Mouse (Mus musculus) hindbrain, embryonic 13.5 days (tissue): ENCODE results near the gene Ppp1r3g. TPM values are rescaled to one million over a fixed set of nuclear protein-coding genes. Genes with fewer than 3 reads are reported as not detected.
"Not testable (repeated sequence)": the region's sequence is repeated elsewhere in the genome, so short reads cannot be mapped to it uniquely, and the experiment has no call there.

ENCODE experiments used
- ATAC-seq: fragments of 200-750 bp; cut with Nextera tagmentation; 2 replicates; pipeline ENCODE4 v1.8.0; 2017; ENCODE audit warnings: moderate TSS enrichment; ENCODE audit not compliant: low FRiP score
- H3K27ac ChIP-seq: fragments of 300-500 bp; sonication (generic); 2 replicates; pipeline ENCODE4 v1.5.1; 2015; ENCODE audit warnings: inconsistent platforms, mild to moderate bottlenecking, moderate library complexity
- H3K27me3 ChIP-seq: fragments of 300-500 bp; sonication (generic); 2 replicates; pipeline ENCODE4 v1.6.1; 2015; ENCODE audit warnings: mild to moderate bottlenecking, inconsistent platforms
- H3K36me3 ChIP-seq: fragments of 300-500 bp; sonication (generic); 2 replicates; pipeline ENCODE4 v1.6.1; 2015; ENCODE audit warnings: mild to moderate bottlenecking, inconsistent platforms
- H3K4me1 ChIP-seq: fragments of 300-500 bp; sonication (generic); replicated peaks from 2 replicates; pipeline ENCODE4 v1.6.1; 2015; ENCODE audit warnings: inconsistent platforms
- H3K4me2 ChIP-seq: fragments of 300-500 bp; sonication (generic); 2 replicates; pipeline ENCODE4 v1.6.1; 2015; ENCODE audit warnings: inconsistent platforms, mild to moderate bottlenecking, moderate library complexity
- H3K4me3 ChIP-seq: fragments of 300-500 bp; sonication (generic); 2 replicates; pipeline ENCODE4 v1.5.1; 2015; ENCODE audit warnings: mild to moderate bottlenecking, inconsistent platforms
- H3K9ac ChIP-seq: fragments of 300-500 bp; sonication (generic); 2 replicates; pipeline ENCODE4 v1.6.1; 2015; ENCODE audit warnings: mild to moderate bottlenecking, inconsistent platforms
- H3K9me3 ChIP-seq: fragments of 300-500 bp; sonication (generic); 2 replicates; pipeline ENCODE4 v1.6.1; 2016; ENCODE audit warnings: inconsistent platforms
- WGBS: fragments of 180-500 bp; shearing (Covaris S2); methylation state at CpG from one replicate; pipeline ENCODE4 v1.1.7; 2015; 5-methylcytosine and 5-hydroxymethylcytosine counted together
- polyA plus RNA-seq: library from polyadenylated mRNA; unstranded; fragments of >200 nt; fragmentation: Nextera tagmentation; extraction: Ambion mirVana; gene quantifications from 2 replicates; pipeline ENCODE4 v1.2.1, GENCODE M21; 2015

The Ppp1r3g gene
- polyA plus RNA-seq, 1 experiment from 2014 or later: 0.40 TPM

DNA sequence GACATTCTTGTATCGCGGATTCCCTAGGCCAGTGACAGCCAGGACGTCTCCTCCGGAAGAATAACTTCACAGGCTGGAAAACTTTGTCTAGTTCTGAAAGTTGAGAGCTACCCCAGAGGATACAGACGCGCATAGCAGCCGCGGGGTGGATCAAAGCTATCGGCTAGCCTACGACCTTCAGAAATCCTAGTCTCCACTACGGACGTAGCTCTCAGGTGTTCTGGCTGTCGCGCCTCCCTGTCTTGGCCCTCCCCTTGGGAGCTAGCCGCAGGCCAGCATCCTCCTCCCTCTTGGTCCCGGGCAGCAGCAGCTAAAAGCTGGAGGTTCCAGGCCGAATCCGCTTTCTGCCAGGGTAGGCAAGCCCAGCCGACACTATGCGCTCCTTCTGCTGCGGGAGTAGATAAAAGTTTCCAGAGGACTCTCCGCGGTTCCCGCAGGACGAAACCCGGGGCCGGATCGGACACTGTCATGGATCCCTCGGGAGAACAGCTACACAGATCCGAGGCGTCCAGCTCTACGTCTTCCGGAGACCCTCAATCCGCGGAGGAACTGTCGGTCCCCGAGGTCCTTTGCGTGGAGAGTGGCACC lies 9.6 kb downstream of the Ppp1r3g start:
- under 1% methylated on average over 38 of the region's 38 CpGs for WGBS
- H3K27me3 ChIP-seq: peaks cover 45% of the 10 kb centered on the region
- H3K36me3 ChIP-seq: no peaks in the 10 kb centered on the region
- peak overlapping the region; percentile 72 for H3K9ac ChIP-seq
- H3K4me1 ChIP-seq: peaks cover 23% of the 10 kb centered on the region
- peak; percentile 55 for ATAC-seq
- peak overlapping the region; percentile 100 for H3K4me2 ChIP-seq
- H3K9me3 ChIP-seq: no peaks in the 10 kb centered on the region
- no peak overlapping the region for H3K27ac ChIP-seq
- H3K4me3 ChIP-seq: peak overlapping the region; percentile 65

DNA sequence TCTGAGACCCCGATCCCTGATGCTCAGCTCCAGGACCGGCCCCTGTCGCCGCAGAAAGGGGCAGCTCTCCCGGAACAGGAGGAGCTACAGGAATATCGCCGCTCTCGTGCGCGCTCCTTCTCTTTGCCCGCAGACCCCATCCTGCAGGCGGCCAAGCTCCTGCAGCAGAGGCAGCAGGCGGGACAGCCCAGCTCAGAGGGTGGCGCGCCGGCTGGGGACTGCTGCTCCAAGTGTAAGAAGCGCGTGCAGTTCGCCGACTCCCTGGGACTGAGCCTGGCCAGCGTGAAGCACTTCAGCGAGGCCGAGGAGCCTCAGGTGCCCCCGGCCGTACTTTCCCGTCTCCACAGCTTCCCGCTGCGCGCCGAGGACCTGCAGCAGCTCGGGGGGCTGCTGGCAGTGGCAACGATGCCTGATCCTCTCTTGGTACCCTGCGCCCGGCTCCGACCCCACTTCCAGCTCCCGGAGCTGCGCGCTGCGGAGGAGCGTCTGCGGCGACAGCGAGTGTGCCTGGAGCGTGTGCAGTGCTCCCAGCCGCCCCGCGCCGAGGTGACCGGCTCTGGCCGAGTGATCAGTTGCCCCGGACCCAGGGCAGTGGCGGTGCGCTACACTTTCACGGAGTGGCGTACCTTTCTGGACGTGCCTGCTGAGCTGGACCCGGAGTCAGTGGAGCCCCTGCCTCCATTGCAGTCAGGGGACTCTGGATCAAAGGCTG lies 10.2 kb downstream of the Ppp1r3g start:
- Histone ChIP-seq H3K4me3 (peak overlapping the region; percentile 65), H3K36me3 (no peaks in the 10 kb centered on the region), H3K9ac (peak overlapping the region; percentile 72), H3K4me1 (peaks cover 23% of the 10 kb centered on the region), H3K27ac (no peak overlapping the region), H3K9me3 (no peaks in the 10 kb centered on the region), H3K27me3 (peaks cover 45% of the 10 kb centered on the region), H3K4me2 (peak overlapping the region; percentile 100)
- peak; percentile 88 for ATAC-seq
- under 1% methylated on average over 57 of the region's 57 CpGs for WGBS

DNA sequence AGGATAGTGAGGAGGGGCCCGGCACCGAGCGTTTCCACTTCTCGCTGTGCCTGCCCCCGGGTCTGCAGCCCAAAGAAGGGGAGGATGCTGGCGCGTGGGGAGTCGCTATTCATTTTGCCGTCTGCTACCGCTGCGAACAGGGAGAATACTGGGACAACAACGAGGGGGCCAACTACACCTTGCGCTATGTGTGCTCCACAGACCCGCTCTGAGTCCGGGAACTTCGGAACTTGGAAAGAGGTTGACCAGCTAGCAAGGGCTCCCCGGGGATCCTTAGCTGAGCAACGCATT lies 10.7 kb downstream of the Ppp1r3g start:
- Histone ChIP-seq H3K4me3 (peak overlapping the region; percentile 65), H3K27me3 (peaks cover 45% of the 10 kb centered on the region), H3K36me3 (no peaks in the 10 kb centered on the region), H3K9ac (peak overlapping the region; percentile 72), H3K4me2 (peak overlapping the region; percentile 100), H3K9me3 (no peaks in the 10 kb centered on the region), H3K4me1 (peaks cover 23% of the 10 kb centered on the region), H3K27ac (no peak overlapping the region)
- ATAC-seq: peak; percentile 2; the same call in 1 of the 2 replicates
- WGBS: under 1% methylated on average over 18 of the region's 18 CpGs

DNA sequence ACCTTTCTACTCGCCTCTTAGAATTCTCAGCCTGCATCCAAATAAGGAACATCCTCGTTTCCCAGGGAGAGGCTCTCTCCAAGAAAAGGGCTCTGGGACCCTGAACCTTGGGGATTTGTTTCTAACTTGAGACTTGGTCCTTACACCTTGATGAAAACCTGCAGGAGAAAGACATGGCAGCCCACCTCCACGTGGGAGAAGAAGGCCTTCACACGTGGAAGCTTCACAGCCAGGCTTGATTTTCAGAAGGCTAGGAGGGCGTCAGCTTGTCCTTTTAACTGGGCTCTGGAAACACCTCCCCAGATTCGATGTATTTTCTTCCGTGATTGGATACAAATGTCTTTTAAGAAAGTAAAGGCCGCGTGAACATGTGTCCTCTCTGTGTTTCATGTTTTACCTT lies 11.2 kb downstream of the Ppp1r3g start:
- H3K27me3 ChIP-seq: peaks cover 45% of the 10 kb centered on the region
- peaks cover 23% of the 10 kb centered on the region for H3K4me1 ChIP-seq
- ATAC-seq: no peak
- peak overlapping the region; percentile 100 for H3K4me2 ChIP-seq
- H3K36me3 ChIP-seq: no peaks in the 10 kb centered on the region
- no peak overlapping the region for H3K27ac ChIP-seq
- H3K9ac ChIP-seq: peak overlapping the region; percentile 72; the same call in 1 of the 2 replicates
- peak overlapping the region; percentile 65 for H3K4me3 ChIP-seq
- H3K9me3 ChIP-seq: no peaks in the 10 kb centered on the region
- 26% methylated on average over 9 of the region's 9 CpGs for WGBS

DNA sequence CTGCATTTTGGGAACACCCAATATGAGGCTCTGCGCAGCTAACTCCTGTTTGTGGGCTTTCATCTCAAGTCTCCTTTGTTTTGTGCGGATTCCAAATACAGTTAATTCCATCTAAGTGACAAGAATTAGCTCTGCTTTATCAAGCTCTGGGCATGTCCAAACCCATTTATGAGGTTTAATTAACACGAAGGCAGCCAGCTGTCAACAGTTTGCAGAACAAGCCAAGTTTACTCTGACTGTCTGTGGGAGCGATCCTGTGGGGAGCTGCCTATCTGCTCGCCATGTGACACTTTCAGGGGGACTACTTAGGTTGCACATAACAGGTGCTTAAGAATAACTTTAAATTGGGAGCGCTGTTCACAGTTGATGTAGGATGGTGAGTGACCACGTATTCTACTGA lies 18.3 kb downstream of the Ppp1r3g start:
- Histone ChIP-seq H3K27ac (no peak overlapping the region), H3K9me3 (no peaks in the 10 kb centered on the region), H3K27me3 (no peaks in the 10 kb centered on the region), H3K4me1 (peaks cover 9% of the 10 kb centered on the region), H3K4me3 (no peak overlapping the region), H3K36me3 (peaks cover 23% of the 10 kb centered on the region), H3K4me2 (no peak overlapping the region), H3K9ac (no peak overlapping the region)
- 93% methylated on average over 7 of the region's 7 CpGs for WGBS
- ATAC-seq: no peak

DNA sequence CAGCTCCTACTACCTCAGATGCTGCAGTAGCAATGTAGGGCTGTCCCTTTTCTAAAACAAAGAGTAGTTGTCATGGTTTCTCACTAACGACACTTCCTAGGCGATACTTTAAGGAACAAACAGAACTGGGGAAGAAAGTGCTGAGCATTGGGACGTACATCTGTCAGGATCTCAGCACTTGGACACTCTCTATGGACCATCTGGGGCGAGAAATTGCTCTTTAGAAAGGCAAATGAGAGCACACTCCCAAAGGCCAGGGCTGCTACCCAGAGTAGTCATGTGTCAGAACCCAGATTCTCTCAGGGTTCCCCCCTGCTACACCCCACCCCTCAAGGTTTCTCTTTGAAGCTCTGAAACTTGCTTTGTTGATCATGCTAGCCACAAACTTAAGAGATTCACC lies 21.8 kb downstream of the Ppp1r3g start:
- H3K9ac ChIP-seq: no peak overlapping the region
- no peaks in the 10 kb centered on the region for H3K27me3 ChIP-seq
- peaks cover 9% of the 10 kb centered on the region for H3K4me1 ChIP-seq
- peaks cover 23% of the 10 kb centered on the region for H3K36me3 ChIP-seq
- 34% methylated on average over 4 of the region's 4 CpGs for WGBS
- H3K27ac ChIP-seq: no peak overlapping the region
- H3K4me2 ChIP-seq: no peak overlapping the region
- H3K4me3 ChIP-seq: no peak overlapping the region
- no peaks in the 10 kb centered on the region for H3K9me3 ChIP-seq
- ATAC-seq: no peak

DNA sequence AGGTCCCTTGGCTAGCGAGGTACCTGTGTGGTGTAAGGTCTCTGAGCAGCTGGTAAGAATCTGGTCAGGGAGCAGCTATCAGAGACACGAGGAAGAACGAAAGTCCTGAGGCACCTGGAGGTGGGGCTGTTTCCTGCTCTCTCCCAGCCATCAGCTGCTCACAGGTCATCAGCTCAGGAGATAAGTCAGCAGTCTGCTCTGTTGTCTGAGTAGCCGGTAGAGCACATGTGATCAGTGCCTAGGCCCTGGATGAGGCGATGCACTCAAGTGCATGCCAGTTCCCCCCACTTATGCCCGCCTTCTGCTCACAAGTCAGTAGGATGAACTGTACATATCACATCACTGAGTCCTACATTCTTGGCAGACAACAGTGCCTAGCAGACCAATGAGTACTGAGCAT lies 24.3 kb downstream of the Ppp1r3g start:
- no peak for ATAC-seq

DNA sequence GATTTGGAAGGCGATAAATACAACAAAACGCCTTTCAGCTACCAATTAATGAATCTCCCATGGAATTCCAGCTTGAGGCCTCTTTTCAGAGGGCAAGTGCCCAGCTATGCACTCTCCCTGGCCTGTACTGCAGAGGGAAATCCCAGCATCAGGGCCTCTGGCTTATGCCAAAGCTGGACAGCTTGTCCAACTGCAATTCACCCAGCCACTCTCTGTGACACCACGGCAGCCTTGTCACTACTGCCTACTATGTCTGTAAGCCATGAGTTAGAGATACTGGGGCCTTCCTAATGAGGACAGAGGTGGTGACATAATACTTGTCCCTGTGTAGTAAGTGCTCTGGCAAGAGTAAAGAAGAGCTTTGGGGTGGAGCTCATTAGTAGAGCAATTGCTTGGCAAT lies 30.7 kb downstream of the Ppp1r3g start:
- Histone ChIP-seq H3K27ac (no peak overlapping the region), H3K27me3 (no peaks in the 10 kb centered on the region), H3K4me1 (no peaks in the 10 kb centered on the region), H3K4me3 (no peak overlapping the region), H3K9me3 (no peaks in the 10 kb centered on the region), H3K36me3 (no peaks in the 10 kb centered on the region), H3K4me2 (no peak overlapping the region), H3K9ac (no peak overlapping the region)
- 81% methylated on average over 3 of the region's 3 CpGs for WGBS
- no peak for ATAC-seq

More for the DNA sequence above, 24.3 kb downstream of the Ppp1r3g start:
- Histone ChIP-seq H3K36me3 (peaks cover 14% of the 10 kb centered on the region; the same call in 1 of the 2 replicates), H3K9me3 (no peaks in the 10 kb centered on the region), H3K4me2 (no peak overlapping the region), H3K27ac (no peak overlapping the region), H3K4me3 (no peak overlapping the region), H3K4me1 (peaks cover 9% of the 10 kb centered on the region), H3K27me3 (no peaks in the 10 kb centered on the region), H3K9ac (no peak overlapping the region)
- 91% methylated on average over 6 of the region's 6 CpGs for WGBS

DNA sequence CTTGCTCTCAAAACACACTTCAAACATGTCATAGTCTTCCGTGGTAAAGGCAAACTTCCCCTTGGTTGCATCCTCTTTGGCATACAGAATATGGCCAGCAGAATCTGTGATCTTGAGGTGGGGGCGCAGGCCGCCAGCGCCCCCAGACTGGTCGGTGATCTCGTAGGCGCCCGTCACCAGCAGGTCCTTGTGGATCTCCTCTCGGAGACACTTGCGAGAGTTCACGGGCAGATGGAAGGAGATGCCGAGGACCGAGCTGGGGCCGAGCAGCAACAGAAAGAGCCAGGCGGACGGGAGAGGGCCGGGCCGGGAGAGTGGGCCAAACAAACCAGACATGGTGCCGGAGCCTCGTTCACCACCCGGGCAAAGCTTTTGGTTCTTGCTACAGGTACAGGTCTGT lies 32.5 kb downstream of the Ppp1r3g start:
- H3K36me3 ChIP-seq, ATAC-seq, H3K9me3 ChIP-seq: not testable (repeated sequence)

DNA sequence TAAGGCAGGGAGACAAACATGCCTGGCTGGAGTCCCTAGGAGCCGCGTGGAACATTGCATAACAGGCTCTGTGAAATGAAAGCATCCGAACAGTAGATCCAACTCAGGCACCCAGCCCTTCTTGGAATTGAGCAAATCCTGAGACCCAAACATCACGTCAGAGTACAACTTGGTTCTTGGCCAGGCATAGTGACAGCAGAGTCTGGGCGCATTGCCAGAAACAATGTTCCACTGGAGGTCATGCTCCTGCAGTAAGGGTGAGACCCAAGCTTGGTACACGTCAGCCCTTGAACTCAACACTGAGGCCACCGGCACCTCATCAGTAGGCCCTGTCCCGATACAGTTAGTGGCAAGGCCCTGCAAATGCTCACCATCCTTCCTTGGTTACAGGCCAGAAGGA lies 35.4 kb downstream of the Ppp1r3g start:
- H3K9me3 ChIP-seq: no peaks in the 10 kb centered on the region
- no peak overlapping the region for H3K4me3 ChIP-seq
- H3K9ac ChIP-seq: no peak overlapping the region
- no peaks in the 10 kb centered on the region for H3K36me3 ChIP-seq
- H3K4me1 ChIP-seq: no peaks in the 10 kb centered on the region
- no peaks in the 10 kb centered on the region for H3K27me3 ChIP-seq
- no peak overlapping the region for H3K4me2 ChIP-seq
- no peak overlapping the region for H3K27ac ChIP-seq
- 75% methylated on average over 8 of the region's 8 CpGs for WGBS
- ATAC-seq: no peak

More for the DNA sequence above, 32.5 kb downstream of the Ppp1r3g start:
- H3K9ac ChIP-seq, H3K4me1 ChIP-seq, H3K27me3 ChIP-seq, H3K4me2 ChIP-seq, H3K4me3 ChIP-seq, H3K27ac ChIP-seq: not testable (repeated sequence)
- WGBS: 98% methylated on average over 21 of the region's 21 CpGs

DNA sequence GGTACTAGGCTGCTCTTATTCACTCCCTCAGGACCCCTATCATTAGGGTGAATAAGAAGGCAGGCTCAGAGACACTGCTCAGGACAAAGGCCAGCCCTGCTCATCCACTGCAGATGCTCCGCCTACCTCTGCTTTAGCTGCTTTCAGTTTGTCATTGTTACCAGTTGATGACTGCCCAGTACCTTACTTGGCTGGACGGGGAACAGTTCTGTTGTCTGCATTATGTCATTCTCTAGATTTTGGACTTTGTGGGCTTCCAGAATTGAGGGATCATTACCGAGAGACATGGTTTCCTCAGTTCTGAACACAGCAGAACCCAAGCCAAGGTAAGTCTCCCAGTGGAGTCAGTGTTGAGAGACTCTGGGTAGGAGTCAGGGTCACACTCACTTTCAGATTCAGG lies 36.6 kb downstream of the Ppp1r3g start:
- no peaks in the 10 kb centered on the region for H3K4me1 ChIP-seq
- no peak overlapping the region for H3K27ac ChIP-seq
- H3K9ac ChIP-seq: no peak overlapping the region
- no peak overlapping the region for H3K4me2 ChIP-seq
- no peak overlapping the region for H3K4me3 ChIP-seq
- no peaks in the 10 kb centered on the region for H3K27me3 ChIP-seq
- 75% methylated on average over 3 of the region's 3 CpGs for WGBS
- ATAC-seq: no peak
- H3K9me3 ChIP-seq: no peaks in the 10 kb centered on the region
- H3K36me3 ChIP-seq: no peaks in the 10 kb centered on the region

DNA sequence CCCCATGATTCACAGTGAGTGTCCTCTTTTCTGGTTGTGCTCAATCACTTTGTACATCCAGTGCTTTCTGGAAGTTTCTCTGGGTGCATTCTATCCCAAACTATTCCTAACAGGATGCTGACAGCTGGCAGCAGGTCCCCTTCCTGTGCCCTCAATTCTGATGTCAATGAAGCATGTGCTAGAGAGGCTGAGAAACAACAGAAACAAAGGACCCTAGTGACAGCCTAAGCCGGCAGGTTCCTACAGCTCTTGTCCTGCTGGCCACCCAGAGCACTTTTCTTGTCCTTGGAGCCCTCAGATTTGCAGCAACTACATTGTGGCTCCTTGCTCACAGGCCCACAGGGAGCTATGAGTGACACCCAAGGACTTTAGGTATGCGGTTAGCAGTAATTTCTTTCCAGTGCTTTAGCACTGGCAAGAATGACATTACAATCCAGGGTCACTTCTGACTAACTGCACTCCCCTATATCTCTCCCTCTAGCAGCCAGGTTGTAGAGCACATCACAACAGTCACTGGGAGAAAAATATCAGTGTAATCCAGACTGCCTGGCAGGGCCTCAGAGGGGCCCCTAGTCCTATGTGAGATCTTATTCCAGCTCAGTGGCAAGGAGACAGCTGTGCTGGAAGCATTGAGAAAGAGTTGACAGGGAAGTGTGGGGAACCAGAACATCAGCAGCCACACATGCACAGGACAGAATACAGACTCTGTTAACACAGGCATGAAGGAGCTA lies 37.2 kb downstream of the Ppp1r3g start:
- 51% methylated on average over 2 of the region's 2 CpGs for WGBS
- Histone ChIP-seq H3K27ac (no peak overlapping the region), H3K9me3 (no peaks in the 10 kb centered on the region), H3K9ac (no peak overlapping the region), H3K4me3 (no peak overlapping the region), H3K27me3 (no peaks in the 10 kb centered on the region), H3K4me2 (no peak overlapping the region), H3K36me3 (no peaks in the 10 kb centered on the region), H3K4me1 (no peaks in the 10 kb centered on the region)
- no peak for ATAC-seq
